Mouse (Mus musculus) inflammation-experienced regulatory T-cells, adult 6 months (primary cell): ENCODE measurements around the gene Mthfd2. TPM values are rescaled to one million over a fixed set of nuclear protein-coding genes. Genes with fewer than 3 reads are reported as not detected.
"Not testable (repeated sequence)": the region's sequence is repeated elsewhere in the genome, so short reads cannot be mapped to it uniquely, and the experiment has no call there.

ENCODE experiments used
- ATAC-seq: one replicate; pipeline ENCODE4 v1.8.0; 2017
- polyA plus RNA-seq, 3 experiments: library from polyadenylated mRNA; unstranded; fragments of 100-300 nt; shearing (Covaris generic); gene quantifications; one replicate each; pipeline ENCODE4 v1.2.1; 2017

Mthfd2 gene
- polyA plus RNA-seq, result 100 to 1,000 TPM; 129 to 140 (median 134) TPM

DNA sequence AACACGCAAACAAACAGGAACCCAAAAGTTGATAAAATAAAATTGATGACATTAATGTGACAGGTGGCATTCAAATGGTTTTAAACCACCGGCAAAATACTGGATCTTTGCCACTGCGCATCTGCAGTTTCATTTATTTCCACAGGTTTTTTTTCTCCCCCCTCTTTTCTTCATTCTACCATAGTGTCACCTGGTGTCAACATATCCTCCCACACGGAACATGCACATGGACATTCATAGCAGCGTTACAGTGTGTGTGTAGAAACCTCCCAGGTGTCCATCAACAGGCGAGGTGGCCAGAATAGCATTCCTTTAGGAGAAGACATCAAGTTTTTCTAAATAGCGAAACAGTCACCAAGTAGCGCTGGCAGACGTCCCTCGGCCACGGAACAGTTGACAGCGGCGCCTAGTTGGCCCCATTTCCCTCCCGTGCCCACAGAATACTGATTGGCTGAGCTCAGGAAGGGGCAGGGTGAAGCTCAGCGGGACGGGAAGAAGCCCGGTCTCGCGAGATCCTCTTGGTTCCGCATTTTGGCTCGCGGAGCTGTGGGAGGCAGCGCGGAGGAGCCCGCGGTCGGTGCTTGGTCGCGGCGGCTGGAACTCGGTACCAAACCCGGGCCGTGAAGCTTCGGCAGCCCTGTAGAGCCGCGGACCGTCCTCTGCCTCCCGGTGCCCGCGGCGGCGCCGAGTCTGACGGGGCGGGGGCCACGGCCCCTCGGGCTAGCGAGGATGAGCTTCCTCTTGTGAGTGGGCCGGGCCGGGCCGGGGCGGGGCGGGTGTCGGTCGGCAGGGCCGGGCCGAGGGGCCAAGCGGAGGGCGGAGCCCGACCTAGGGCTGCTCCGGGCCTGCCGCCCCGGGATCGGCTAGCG is at the start of gene Mthfd2, which contains the start of gene Mob1a:
Gene Mthfd2 (minus strand): TSS at position 384 of the 869 bp plus-strand sequence.
Gene Mob1a (plus strand): TSS at position 492 of the 869 bp plus-strand sequence.
- peak; percentile 97 for ATAC-seq

DNA sequence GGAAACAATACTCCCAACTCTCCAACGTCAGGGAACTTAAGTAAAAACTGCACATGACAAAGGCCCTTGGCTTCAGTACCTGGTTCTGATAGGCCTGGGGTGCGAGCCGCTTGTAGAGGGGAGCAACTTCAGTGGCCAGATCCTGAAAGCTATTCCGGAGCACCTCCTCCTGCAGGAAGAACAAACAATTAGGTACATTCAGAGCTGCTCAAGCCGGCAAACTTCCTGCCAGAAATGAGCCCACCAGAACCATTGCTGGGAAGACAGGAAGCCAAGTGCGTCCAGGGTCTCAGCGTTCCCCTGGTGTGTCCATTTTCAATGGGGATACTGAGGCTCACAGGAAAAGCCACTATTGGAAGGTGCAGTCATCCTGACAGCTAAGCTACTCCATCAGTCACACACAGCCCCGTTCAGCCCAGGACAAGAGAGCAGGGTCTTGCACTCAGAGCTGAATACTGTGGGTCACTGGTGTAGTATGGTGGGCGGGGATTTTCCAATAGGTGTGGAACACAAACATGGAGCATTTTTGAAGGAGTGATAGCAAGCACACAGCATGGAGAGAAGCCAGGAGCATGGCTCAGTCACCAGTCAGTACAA is 48.1 kb upstream of the Mthfd2 start:
- ATAC-seq, result no peak

DNA sequence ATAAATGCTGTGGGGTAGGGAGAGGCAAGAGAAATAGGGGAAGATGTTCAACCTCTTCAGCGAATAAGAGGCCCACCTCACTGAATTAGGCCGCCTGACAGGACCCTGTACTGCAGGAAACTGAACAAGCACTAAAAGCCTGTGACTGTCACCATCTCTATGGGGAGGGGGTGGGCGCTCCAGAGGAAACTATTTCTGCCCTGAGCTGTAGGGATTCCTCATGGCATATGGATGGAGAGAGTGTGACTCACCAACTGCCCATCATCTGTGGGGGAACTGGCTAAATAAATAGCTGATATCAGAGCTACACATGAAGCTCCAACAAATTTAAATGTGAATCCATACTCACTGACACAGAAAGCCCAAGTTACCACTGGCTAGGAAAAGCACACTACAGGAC is 45.6 kb upstream of the Mthfd2 start:
- ATAC-seq, result no peak

DNA sequence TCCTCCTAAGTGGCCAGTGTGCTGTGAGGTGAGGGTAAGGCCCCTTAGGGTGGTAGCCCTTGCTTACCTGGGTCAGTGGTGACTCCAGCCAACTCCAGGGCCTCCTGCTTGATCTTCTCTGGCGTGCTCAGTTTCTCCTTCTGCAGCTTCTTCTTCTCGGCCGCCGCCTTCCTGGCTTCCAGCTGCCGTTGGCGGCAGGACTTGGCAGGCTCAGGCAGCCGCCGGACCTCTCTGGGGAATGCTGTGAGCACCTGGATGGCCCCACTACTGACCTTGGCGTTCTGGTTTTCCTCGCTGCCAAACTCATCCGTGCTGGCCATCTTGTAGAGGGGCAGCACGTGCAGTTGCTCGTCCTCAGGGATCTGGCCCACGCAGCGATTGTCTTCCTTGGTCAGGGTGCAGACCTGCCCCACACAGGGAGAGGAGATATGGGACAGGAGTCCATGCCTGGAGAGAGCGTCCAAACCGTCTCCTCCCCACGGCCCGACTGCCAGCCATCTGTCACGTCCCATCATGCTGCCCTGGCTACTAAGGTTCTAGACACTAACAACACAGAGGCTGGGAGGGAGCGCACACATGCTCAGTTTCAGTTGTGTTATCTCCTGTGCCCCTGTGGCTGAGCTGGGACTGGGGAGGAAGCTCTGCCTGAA is 44.7 kb upstream of the Mthfd2 start:
- no peak for ATAC-seq

DNA sequence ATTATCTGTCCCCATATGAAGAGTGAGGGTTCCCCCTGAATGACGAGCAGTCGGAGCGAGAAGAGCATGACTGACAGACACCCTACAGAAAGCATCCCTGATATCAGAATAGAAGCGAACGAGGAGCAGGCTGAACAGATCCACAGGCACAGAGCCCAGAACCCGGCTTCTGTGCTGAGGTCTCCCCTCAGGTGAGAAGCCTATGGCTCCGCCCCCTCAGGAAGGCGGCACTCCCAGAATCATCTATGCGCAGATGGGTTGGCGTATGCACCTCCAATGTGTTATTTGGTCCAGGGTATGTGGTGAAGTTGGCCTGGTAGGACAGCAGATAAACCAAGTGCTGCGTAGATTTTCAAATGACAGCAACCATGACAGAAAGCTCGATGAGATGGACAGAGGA is 37.4 kb upstream of the Mthfd2 start:
- ATAC-seq, result no peak

DNA sequence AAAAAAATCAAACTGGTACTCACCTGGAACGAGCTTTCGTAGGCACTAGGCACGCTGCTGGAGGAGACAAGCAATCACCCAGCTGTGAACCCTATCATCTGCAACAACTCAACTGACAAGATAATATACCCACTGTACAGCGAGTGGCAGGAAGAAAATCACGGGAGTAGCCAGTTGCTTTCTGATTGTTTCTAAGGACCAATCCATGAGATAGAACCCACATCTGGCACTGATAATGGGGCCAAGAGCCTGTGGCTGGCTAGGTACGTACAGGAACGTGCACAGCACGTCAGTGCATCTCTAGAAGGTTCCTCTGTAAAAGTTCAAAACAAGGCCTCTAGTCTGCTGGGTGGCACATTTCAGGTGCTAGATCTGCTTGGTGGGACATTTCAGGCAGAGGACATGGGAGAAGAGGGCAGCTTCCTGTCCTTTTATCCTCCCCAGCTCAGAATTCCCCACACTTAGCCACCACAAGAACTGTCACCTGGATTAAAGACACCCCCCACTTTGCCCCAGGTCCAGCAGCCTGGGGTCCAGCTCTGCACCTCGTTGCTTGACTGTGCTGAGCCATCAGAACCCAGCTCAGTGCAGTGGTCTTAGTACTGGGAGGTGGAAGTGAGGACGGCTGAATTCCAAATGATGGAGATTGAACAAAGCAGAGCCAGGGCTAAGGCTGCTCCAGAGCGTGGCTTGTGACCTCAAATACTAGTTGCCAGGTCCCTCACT is 36.0 kb upstream of the Mthfd2 start:
- ATAC-seq, result no peak

DNA sequence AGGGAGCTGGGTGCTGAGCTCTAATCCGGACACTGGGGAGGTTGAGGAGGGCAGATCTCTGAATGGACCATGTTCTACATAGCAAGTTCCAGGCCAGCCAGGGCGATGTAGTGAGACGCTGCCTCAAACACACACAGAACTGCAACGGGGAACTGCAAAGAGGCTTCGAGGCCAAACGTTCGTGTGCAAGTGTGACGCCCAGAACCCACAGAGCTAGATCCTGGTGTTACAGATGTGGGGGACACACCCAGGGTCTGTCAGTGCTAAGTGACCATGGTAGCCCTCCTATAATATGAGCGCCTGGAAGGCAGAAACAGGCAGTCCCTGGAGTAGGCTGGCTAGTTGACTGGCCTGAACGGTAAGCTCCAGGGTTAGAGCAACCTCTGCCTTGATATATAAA is 31.7 kb upstream of the Mthfd2 start:
- ATAC-seq, result no peak

DNA sequence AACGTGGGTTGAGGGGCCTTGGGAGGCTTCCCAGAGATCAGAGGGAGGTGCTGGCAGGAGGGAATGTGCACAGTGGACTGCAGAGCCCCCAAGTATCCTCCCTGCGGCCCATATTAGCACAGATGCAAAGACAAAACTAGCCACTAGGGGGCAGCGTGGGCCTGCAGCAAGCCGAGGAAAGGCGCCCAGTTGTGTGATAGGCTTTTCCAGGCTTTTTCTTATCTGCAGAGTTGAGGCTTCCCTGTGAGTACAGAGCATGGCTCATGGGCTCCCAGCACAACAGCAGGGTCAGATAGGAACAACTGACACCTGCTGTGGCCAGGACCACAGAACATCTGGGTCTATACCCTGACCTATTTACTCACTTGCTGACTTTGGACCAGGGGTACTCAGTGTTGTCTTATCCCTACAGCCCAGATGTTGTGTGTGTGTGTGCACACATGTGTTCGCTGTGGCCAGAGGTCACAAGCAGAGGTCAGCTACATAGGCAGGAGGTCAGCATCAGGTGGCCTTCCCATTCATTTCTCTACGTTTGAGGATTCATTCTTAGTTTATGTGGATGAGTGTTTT is 30.9 kb upstream of the Mthfd2 start:
- peak; percentile 84 for ATAC-seq

DNA sequence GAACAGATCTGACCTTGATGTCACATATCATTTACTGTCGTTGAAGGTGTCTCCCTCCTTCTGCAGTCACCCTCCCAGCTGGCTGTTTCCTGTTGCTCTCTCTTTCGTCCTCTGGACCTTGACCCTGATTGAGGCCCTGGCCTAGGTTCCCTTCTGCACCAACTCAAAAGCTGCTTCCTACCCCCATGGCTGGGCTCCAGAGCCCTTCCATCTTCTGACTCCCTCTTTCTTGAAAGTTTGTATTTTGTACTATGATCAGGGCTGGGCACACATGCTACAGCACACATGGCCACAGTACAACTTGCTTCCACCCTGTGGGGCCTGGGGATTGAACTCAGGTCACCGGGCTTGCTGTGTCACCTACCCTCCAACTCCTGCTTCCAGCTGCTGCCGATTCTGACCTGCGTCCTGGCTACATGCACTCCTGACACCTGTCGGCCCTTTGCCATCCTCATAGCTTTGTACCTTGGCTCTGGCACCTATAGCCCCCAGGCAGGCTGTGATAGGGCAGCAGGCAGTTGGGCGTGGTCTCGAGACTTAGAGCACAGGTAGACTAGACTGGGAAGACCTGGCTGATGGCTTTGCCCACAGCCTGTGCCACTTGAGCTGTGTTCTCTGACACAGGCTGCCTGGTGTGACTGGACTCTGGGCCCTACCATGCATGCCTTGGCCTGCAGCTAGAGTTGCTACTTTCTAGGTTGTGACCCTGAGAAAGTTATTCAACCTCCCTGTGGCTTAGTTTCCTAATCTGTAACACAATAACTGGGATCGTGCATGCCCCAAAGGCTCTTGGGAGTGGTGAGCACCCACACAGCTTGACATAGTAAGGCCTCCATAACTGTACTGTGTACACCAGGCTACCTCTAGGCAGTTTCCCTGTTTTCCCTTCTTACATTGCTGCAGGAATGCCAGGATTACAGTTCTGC is 29.4 kb upstream of the Mthfd2 start:
- no peak for ATAC-seq

DNA sequence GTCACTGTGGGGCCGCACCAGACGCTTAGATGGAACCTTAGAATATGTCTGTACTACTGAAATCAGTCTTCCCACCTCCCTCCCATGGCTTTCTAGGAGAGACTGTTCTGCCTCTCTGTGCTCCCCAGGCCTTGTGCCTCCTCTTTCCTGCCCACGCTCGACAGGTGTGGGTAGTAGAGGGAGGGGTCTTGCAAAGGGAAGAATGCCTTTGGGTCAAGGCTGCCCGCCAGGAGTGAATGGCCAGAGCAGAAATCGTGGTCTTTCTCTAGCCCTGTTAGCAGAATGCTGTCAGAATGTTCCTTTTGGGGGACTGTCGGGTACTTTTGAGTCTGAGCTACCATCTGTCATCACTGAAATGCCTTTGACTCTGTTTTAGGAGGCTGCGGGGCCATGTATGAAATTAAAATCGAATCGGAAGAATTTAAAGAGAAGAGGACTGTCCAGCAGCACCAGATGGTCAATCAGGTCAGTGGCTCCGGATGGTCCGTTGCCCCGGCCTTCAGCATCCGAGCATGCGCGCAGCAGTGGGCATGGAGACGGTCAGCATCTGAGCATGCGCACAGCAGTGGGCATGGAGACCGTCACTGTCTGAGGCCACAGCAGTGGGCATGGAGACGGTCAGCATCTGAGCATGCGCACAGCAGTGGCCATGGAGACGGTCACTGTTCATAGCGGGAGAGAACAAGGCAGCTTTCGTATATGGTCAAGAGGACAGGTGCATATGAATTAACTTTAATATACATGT is 27.1 kb upstream of the Mthfd2 start:
- no peak for ATAC-seq

DNA sequence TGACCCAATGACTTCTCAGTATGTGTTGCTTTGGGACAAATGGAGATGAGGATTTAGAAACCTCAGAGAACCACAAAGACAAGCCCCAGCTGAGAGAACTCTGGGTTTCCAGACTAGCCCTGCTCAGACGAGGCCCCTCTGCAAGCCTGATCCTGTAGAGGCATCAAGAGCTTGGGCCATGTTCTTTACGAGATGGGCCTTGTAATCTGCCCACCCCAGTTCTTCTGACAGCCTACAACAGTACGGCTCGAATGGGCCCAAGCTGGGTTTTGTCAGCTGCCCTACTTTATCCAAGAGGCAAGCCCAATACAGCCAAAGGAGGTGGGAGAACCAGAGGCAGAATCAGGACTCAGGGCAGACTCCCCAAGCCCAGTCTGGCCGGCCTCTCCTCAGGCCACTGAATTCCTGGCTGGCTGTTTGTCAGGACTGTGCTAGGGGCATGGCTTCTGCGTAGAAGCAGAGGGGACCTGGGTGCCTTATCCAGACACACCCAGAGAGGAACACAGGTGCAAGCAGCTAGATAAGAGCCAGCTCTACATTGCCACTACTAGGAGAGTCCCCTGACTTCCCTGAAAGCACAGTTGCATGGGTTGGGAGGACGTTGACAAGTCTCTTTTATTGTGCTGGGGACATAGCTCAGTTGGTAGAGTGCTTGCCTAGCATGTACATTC is 25.9 kb upstream of the Mthfd2 start:
- no peak for ATAC-seq

DNA sequence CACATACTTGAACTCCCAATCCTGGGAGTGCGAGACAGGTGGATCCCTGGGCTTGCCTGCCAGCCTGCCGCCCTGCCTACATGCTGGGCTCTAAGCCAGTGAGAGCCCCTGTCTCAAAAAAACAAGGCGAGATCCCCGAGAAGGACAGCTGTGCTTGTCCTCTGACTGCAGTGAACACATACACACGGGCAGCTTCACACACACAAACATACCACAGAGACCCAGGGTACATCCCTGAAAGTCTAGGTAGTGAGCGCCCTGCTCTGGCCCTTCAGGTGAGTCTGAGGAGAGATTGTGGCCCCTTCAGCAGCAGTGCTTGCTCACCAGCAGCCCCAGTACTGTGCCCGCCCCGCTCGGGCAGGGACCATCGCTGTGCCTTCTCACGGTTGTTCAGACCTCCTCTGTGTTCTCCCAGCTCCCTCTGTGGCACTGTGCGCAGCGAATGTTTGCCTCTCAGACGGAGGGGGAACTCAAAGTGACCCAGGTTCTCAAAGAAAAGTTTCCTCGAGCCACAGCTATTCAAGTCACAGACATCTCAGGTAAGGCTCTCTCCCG is 25.2 kb upstream of the Mthfd2 start:
- no peak for ATAC-seq

DNA sequence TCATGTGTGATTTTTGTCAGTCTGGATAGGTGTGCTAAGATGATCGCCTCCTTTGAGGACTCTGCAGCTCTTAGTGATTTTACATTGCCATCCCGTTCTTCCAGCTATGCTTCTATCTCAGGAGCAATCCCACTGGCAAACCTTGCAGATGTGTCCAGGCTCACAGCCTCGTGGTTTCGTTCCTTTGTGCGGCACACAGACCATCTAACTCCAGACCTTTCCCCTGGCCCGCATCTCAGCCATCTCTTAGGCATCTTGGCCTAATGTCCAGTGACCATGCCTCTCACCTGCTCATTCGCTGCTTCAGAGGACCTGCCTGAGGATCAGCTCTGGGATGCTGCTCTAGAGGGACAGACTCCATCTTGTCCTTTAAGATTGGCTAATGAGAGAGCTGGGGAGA is 24.5 kb upstream of the Mthfd2 start:
- no peak for ATAC-seq

DNA sequence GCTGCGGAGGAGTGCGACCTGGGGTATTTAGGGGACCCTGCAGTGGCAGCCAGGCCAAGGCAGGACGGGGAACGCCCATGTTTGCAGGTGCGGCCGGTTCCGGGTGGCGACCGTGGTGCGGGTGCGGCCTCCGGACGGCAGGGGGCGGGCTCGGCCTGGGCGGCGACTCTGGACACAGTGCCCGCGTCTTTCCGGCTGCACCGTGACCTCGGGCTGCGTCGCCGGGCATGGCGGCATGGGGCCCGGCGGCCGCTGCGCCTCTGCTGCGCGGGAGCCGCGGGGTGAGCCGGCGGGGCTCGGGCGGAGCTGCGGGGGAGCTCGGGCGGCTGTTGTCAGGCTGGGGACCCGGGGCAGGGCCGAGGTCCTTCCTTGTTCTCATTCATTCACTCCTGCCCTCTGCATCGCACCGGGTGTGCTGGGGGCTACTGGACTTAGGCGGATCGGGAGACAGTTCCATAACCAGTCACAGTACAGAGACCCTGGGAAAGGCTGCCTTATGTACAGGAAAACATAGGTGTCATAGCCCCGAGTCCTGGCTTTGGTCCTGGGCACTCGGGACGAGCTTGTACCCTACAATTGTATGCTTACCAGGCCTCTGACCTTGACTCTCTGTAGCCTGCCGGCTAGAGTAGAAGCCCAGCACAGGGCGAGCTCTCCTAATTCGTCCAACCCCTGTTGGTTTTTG is 23.7 kb upstream of the Mthfd2 start:
- peak; percentile 96 for ATAC-seq

DNA sequence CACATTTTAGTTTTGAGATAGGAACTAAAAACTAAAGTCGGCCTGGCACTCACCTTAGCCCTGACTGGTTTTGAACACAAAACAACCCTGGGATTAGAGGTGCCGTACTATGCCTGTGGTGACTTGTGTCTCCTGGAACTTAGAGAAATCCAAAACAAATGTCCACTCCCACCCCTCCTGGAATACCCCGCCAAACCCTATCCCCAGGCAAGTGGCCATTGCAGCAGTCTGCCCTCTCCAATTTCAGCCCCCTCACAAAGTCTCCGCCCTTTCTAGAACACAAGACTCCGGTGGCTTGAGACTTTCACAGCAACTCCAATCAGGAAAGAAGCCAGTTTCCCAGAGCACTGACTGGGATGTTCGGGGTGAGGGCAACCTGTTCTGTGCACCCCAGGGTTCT is 23.2 kb upstream of the Mthfd2 start, which contains the start of gene Bola3:
Gene Bola3 (plus strand): TSS at position 275 of the 400 bp plus-strand sequence.
- no peak for ATAC-seq

DNA sequence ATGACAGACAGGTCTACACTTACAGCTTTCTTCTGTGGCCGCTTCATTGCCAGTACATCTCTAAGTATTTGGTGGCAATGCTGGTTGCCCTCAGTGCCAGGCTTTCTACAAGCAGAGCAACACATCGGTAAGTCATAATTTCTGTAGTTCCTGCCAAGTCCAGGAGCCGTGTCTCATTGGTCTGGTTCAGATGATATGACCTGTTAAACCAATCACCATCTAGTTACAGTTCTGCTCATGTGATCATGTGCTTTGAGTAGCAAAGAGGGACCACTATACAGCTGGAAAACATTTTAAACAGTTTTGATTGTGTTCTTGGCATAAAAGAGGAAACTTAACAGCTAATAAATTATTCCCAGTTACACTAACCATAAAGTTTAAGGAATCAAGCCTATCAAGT is 22.2 kb upstream of the Mthfd2 start:
- ATAC-seq, result no peak

DNA sequence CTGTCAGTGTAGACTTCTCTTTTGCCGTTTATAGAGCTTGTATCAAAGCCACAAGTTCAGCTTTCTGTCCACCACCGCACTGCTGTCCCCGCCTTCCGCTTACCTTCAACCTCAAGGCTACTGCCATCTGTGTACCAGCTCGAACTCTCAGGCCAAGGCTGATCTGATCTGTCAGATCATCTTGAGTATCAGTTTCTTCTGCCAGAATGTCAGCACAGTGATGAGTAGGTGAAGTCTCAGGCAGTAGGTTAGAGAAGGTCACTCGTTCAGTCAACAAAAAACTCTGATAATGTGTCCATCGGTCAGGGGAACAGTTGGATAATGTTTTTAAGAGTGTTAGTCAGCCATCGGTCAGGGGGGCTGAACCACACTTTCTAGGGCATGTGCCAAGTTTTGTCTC is 19.6 kb upstream of the Mthfd2 start:
- not testable (repeated sequence) for ATAC-seq

DNA sequence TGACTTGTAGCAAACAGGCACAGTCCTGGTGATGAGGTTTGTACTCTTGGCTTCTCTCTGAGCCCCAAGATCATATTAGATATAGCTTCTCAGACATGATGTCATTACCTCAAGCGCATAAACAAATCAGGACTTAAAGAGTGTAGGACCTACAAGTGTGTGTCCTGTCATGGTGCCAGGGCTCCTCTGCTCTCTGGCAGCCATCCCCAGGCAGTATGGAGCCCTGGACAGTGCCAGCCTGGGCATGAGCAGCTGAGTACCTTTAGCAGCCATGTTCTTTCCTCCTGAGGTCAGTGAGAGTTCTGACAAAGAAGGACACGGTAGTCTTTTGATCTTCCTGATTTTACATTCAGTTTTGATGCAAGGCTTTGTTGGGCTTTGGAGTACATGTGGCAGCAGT is 17.2 kb upstream of the Mthfd2 start:
- no peak for ATAC-seq

DNA sequence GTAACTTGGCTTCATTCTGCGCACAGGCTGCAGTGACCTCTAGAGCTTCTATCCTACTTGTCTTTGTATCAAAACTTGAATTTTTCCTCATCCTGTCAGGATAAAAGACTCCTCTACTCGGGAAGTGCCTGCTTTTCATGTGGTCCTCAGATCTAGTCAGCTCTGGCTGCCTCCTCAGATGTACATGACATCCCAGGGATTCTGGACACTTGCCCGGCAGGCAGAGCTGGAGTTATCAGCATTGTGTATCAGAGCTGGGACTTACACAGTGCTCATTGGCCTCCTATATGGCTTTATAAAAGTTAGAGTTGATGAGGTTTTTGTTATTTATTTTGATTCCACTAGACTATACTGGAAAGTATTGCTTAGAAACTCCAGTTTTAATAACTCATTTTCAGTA is 15.7 kb upstream of the Mthfd2 start:
- ATAC-seq, result no peak
